Mouse (Mus musculus): Measurements from ENCODE around the gene Snap25. TPM values are rescaled to one million over a fixed set of nuclear protein-coding genes. Genes with fewer than 3 reads are reported as not detected.

Snap25 gene
- total and polyA plus RNA-seq, 2 experiments from 2014 or later = 227 to 341 TPM

DNA sequence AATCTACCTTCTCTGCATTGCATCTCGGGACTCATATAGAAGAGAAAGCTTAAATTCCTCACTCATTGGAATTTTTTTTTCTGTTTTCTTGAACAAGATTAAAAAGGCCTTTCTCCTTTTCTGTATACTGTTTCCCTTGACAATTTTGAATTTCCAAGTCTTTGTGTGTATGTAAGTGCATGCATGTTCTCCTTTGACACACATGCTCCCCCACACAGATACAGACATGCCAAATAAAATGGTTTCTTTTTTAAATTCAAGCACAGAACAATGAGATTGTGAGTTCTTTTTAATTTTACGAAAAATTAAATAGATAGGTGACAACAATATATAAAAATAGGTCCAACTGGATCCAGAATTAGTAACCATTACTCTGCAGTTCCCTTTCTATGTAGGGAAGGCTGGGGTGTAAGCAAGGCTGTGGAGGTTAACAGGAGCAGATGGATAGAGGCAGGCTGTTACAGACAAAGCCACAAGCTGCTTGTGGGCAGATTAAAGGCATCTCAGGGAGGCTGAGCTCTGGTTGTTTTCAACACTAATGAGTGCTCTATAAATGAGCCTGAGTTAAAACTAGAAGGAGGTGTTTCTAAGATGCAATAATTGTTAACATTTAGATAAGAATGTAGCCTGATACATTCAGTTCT, 31.6 kb downstream of the Snap25 start:
- DNase-seq (ENCODE audit: low spot score) = peak; percentile 51
- H3K4me1 ChIP-seq (ENCODE audit: insufficient read depth, low read length) = no peaks in the 10 kb centered on the region; the same call in 1 of the 2 replicates
- ATAC-seq = peak; percentile 68
- H3K27ac ChIP-seq = no peak overlapping the region
- H3K9ac ChIP-seq (replicated peaks; ENCODE audit: low read length) = no peak overlapping the region
- no peak overlapping the region for H3K4me2 ChIP-seq (ENCODE audit: low read depth, low read length)
- H3K36me3 ChIP-seq (ENCODE audit: insufficient read depth, low read length) = no peaks in the 10 kb centered on the region
- TF ChIP-seq CTCF (IDR thresholded peaks at IDR 0.05; ENCODE audit: low read depth) = no peak
- no peaks in the 10 kb centered on the region for H3K27me3 ChIP-seq (ENCODE audit: insufficient read depth, low read length)
- whole genome bisulfite sequencing = 79% methylated on average over 2 of the region's 2 CpGs
- no peaks in the 10 kb centered on the region for H3K9me3 ChIP-seq (ENCODE audit: low read length)
- H3K4me3 ChIP-seq (ENCODE audit: low read length) = no peak overlapping the region

- Histone ChIP-seq H3K4me2 (ENCODE audit: low read depth, low read length) (no peak overlapping the region), H3K9me3 (ENCODE audit: low read length) (no peaks in the 10 kb centered on the region), H3K27me3 (ENCODE audit: insufficient read depth, low read length) (no peaks in the 10 kb centered on the region), H3K27ac (no peak overlapping the region), H3K4me1 (ENCODE audit: insufficient read depth, low read length) (no peaks in the 10 kb centered on the region; the same call in 1 of the 2 replicates), H3K9ac (replicated peaks; ENCODE audit: low read length) (no peak overlapping the region), H3K36me3 (ENCODE audit: insufficient read depth, low read length) (no peaks in the 10 kb centered on the region), H3K4me3 (ENCODE audit: low read length) (no peak overlapping the region)
- 49% methylated on average over 7 of the region's 7 CpGs for WGBS
- no peak for TF ChIP-seq CTCF (IDR thresholded peaks at IDR 0.05; ENCODE audit: low read depth)
- ATAC-seq (no peak), DNase-seq (ENCODE audit: low spot score) (no peak)
Observed at GRCm38 (mm10) chr2:136745327-136745994, 32.2 kb downstream of the Snap25 start.

DNA sequence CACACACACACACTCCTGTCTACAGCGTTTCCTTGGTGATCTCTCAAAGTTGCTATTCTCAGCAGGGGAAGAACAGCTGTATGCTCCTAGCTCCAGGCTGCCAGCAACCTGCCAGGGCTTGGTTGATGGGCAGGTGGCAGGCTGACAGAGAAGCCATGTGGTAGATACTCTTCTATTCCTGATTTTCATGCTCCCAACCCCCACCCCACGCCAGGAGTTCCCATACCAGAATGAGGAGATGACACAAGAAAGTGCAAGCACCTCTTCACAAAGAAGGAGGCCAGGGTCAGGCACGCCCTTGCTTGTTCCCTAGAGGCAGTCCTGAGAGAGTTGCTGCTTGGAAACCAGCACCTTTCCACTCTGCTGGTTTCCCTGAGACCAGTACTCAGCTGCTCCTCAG, 40.4 kb downstream of the Snap25 start:
- DNase-seq (ENCODE audit: low spot score) = peak; percentile 50
- Histone ChIP-seq H3K27ac (no peak overlapping the region), H3K4me2 (ENCODE audit: low read depth, low read length) (no peak overlapping the region), H3K9ac (replicated peaks; ENCODE audit: low read length) (no peak overlapping the region), H3K4me3 (ENCODE audit: low read length) (no peak overlapping the region), H3K4me1 (ENCODE audit: insufficient read depth, low read length) (peaks cover 4% of the 10 kb centered on the region; the same call in 1 of the 2 replicates), H3K36me3 (ENCODE audit: insufficient read depth, low read length) (no peaks in the 10 kb centered on the region), H3K9me3 (ENCODE audit: low read length) (no peaks in the 10 kb centered on the region), H3K27me3 (ENCODE audit: insufficient read depth, low read length) (no peaks in the 10 kb centered on the region)
- TF ChIP-seq CTCF (IDR thresholded peaks at IDR 0.05; ENCODE audit: low read depth) = no peak
- ATAC-seq = peak; percentile 84
- WGBS = 18% methylated on average over 3 of the region's 3 CpGs

DNA sequence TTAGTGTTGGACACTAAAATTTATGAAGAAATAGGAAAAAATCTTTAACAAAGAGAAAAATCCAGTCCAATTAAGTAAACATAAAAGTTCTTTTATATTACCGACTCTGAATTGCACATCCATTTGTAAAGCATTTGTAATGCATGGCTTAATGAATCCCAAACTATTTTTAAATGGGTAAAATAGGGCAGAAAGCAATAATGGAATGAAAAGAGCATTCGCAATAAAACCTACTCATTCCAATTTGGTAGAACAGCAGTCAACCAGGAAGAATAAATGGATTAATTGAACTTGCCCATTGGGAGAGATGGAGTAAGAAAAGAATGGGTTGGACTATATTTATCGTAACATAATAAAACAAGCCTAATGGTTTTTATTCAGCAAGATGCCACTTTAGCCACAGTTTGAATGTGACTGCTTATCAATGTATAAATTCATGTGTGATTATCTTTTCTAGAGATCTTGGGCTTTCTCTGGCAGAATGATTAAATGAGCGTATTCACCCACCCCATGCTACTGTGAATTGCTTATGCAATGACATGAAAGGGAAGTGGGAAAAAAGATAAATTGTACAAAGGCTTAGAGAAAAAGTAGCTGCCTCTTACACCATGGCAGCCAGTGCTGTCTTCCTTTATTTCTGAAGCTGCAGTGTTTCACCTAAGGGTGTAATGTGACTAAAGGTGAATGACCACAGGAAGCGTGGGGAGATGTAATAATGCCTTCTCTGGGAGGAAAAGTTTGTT, 45.7 kb downstream of the Snap25 start:
- WGBS = 77% methylated on average over 5 of the region's 5 CpGs
- H3K27me3 ChIP-seq (ENCODE audit: insufficient read depth, low read length) = no peaks in the 10 kb centered on the region
- H3K36me3 ChIP-seq (ENCODE audit: insufficient read depth, low read length) = no peaks in the 10 kb centered on the region
- ATAC-seq (no peak), DNase-seq (ENCODE audit: low spot score) (no peak)
- H3K9ac ChIP-seq (replicated peaks; ENCODE audit: low read length) = no peak overlapping the region
- no peaks in the 10 kb centered on the region; the same call in 1 of the 2 replicates for H3K4me1 ChIP-seq (ENCODE audit: insufficient read depth, low read length)
- TF ChIP-seq CTCF (IDR thresholded peaks at IDR 0.05; ENCODE audit: low read depth) = no peak
- H3K27ac ChIP-seq = no peak overlapping the region
- no peak overlapping the region for H3K4me2 ChIP-seq (ENCODE audit: low read depth, low read length)
- H3K4me3 ChIP-seq (ENCODE audit: low read length) = no peak overlapping the region
- no peaks in the 10 kb centered on the region for H3K9me3 ChIP-seq (ENCODE audit: low read length)

DNA sequence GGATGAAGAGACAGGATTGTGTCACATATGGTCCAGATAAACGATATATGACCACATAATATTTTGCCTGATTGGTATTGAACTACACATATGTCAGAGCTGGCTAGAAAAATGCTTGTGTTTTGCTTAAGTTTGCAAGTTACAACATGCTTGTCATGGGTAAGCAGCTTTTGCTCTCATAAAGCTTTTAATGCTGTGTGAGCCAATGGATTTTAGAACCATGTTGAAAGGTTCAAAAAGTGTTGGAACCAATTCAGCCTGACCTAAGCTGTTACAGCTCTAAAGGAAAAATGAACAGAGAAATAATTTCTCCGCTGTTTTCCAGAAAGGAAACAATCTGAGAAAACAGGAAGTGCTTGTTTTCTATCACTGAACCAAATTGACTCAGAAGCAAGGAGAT, 64.9 kb downstream of the Snap25 start:
- no peaks in the 10 kb centered on the region for H3K27me3 ChIP-seq (ENCODE audit: insufficient read depth, low read length)
- no peak for TF ChIP-seq CTCF (IDR thresholded peaks at IDR 0.05; ENCODE audit: low read depth)
- H3K4me3 ChIP-seq (ENCODE audit: low read length) = no peak overlapping the region
- no peak overlapping the region for H3K9ac ChIP-seq (replicated peaks; ENCODE audit: low read length)
- no peaks in the 10 kb centered on the region for H3K4me1 ChIP-seq (ENCODE audit: insufficient read depth, low read length)
- H3K9me3 ChIP-seq (ENCODE audit: low read length) = no peaks in the 10 kb centered on the region
- ATAC-seq (no peak), DNase-seq (ENCODE audit: low spot score) (no peak)
- no peak overlapping the region for H3K4me2 ChIP-seq (ENCODE audit: low read depth, low read length)
- WGBS = 82% methylated on average over 2 of the region's 2 CpGs
- no peak overlapping the region for H3K27ac ChIP-seq
- H3K36me3 ChIP-seq (ENCODE audit: insufficient read depth, low read length) = peaks cover 4% of the 10 kb centered on the region; the same call in 1 of the 2 replicates

- no peak overlapping the region for H3K9ac ChIP-seq (replicated peaks; ENCODE audit: low read length)
- no peaks in the 10 kb centered on the region for H3K4me1 ChIP-seq (ENCODE audit: insufficient read depth, low read length)
- TF ChIP-seq CTCF (IDR thresholded peaks at IDR 0.05; ENCODE audit: low read depth) = no peak
- 86% methylated on average over 3 of the region's 3 CpGs for WGBS
- H3K9me3 ChIP-seq (ENCODE audit: low read length) = no peaks in the 10 kb centered on the region
- DNase-seq (ENCODE audit: low spot score) (no peak), ATAC-seq (no peak)
- H3K27ac ChIP-seq = no peak overlapping the region
- no peaks in the 10 kb centered on the region for H3K27me3 ChIP-seq (ENCODE audit: insufficient read depth, low read length)
- H3K36me3 ChIP-seq (ENCODE audit: insufficient read depth, low read length) = peaks cover 4% of the 10 kb centered on the region; the same call in 1 of the 2 replicates
- H3K4me2 ChIP-seq (ENCODE audit: low read depth, low read length) = no peak overlapping the region
- no peak overlapping the region for H3K4me3 ChIP-seq (ENCODE audit: low read length)
Observed at GRCm38 (mm10) chr2:136778674-136779073, 65.4 kb downstream of the Snap25 start.

All from hindbrain, postnatal 0 days (tissue).